Mouse (Mus musculus): ENCODE data around the gene Papss1. TPM values are rescaled to one million over a fixed set of nuclear protein-coding genes. Genes with fewer than 3 reads are reported as not detected.

The Papss1 gene
- polyA plus RNA-seq, 1 experiment from 2014 or later = 97.0 TPM

DNA sequence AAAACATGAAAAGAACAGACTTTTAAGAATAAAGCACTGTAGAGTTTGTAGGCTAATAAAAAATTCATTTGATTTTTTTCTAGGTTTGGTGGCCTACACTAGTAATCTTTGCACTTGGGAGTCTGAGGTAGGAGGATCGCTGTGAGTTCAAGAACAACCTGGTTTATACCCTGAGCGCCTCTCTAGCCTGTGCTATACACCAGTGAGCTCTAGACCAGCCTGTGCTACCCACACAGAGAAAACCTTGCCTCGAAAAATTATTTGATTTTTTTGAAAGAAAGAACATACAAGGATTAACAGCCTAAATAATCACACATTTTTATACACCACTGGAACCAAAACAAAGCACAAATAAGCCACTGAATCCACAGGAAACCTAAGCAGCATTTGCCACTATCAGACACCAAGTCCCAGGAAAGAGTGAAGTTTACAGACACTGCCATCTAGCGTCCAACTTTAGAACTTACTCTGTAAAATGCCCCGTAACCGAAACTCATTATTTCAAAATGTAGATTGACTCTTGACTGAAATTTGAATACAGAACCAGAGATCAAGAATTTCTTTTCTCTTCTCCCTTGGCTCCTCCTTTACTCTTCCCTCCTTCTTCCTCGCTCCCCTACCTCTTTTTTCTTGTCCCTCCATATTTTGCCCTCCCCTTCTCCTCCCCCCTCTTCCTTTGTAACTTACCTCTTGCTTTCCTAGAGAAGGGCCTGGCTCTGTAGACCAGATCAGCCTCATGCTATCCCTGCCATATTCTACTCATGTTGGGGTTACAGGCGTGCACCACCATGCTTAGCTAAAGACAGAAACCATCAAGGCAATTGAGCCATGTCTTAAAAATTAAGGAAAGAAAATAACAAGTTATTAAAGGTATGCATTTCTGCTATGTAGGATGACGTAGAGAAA, 12.0 kb upstream of the Papss1 start:
- no peak overlapping the region for H3K9ac ChIP-seq
- no peaks in the 10 kb centered on the region for H3K27me3 ChIP-seq (replicated peaks)
- H3K9me3 ChIP-seq = no peaks in the 10 kb centered on the region
- no peaks in the 10 kb centered on the region for H3K36me3 ChIP-seq
- H3K4me2 ChIP-seq (replicated peaks) = no peak overlapping the region
- H3K4me3 ChIP-seq = no peak overlapping the region
- ATAC-seq (ENCODE audit: low FRiP score, low read depth) = peak; percentile 48; the same call in 1 of the 2 replicates
- WGBS = 43% methylated on average over 9 of the region's 9 CpGs
- H3K4me1 ChIP-seq = no peaks in the 10 kb centered on the region
- H3K27ac ChIP-seq = no peak overlapping the region

DNA sequence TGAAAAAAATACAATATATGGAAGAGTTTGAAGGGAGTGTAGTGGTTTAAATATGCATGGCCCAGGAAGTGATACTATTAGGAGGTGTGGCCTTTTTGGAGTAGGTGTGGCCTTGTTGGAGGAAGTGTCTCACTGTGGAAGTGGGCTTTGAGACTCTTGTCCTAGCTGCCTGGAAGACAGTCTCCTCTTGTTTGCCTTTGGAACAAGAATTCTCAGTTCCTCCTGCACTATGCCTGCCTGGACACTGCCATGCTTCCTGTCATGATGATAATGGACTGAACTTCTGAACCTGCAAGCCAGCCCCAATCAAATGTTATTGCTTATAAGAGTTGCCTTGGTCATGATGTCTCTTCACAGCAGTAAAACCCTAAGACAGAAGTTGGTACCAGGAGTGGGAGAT, 8.8 kb upstream of the Papss1 start:
- H3K4me1 ChIP-seq = no peaks in the 10 kb centered on the region
- no peak overlapping the region for H3K4me2 ChIP-seq (replicated peaks)
- ATAC-seq (ENCODE audit: low FRiP score, low read depth) = no peak
- H3K27ac ChIP-seq = no peak overlapping the region
- H3K36me3 ChIP-seq = no peaks in the 10 kb centered on the region
- H3K9ac ChIP-seq = no peak overlapping the region
- H3K27me3 ChIP-seq (replicated peaks) = no peaks in the 10 kb centered on the region
- H3K4me3 ChIP-seq = no peak overlapping the region
- H3K9me3 ChIP-seq = no peaks in the 10 kb centered on the region

DNA sequence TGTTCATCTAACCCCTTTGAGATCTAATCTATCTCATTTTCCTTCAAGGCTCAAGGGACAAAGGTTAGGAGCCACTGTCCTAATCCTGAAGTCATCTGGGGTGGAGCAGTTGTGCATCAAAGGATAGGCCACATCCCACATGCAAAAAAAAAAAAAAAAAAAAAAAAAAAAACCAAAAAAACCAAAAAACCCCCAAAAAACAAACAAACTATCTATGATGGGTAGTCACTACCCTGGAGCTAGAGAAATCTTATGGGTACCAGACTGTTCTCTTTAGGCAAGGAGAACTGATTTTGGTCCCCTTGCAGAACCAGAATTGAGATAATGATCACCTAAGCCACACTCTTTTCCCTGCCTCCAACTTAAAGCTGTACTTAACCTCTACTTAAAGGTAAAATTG, 3.0 kb upstream of the Papss1 start:
- Histone ChIP-seq H3K27me3 (replicated peaks) (no peaks in the 10 kb centered on the region), H3K4me2 (replicated peaks) (no peak overlapping the region), H3K9ac (no peak overlapping the region), H3K4me1 (peaks cover 16% of the 10 kb centered on the region), H3K27ac (no peak overlapping the region), H3K36me3 (no peaks in the 10 kb centered on the region), H3K9me3 (no peaks in the 10 kb centered on the region), H3K4me3 (no peak overlapping the region)
- no peak for ATAC-seq (ENCODE audit: low FRiP score, low read depth)

DNA sequence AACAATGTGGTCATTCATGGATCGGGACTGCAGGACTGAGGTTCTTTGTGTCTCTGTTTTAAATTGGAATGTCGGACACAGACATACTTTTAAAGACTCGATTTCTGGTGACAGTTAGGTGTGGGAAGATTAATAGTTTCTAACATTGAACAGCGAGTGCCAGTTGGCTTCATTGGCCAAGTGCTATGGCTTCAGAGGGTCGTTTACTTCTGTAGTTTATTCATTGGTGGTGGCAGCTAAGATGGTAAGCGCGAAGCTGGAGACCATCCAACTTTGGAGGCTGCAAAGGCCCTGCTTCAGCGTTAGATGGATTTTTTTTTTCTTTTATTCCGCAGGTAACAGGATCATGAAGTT, 666 bp downstream of the Papss1 start:
- peak overlapping the region; percentile 84 for H3K4me3 ChIP-seq
- H3K27me3 ChIP-seq (replicated peaks) = no peaks in the 10 kb centered on the region
- peak overlapping the region; percentile 88 for H3K9ac ChIP-seq
- no peaks in the 10 kb centered on the region for H3K9me3 ChIP-seq
- H3K27ac ChIP-seq = peak overlapping the region; percentile 94
- peaks cover 16% of the 10 kb centered on the region for H3K4me1 ChIP-seq
- H3K36me3 ChIP-seq = no peaks in the 10 kb centered on the region; the same call in 1 of the 2 replicates
- ATAC-seq (ENCODE audit: low FRiP score, low read depth) = no peak
- peak overlapping the region; percentile 67 for H3K4me2 ChIP-seq (replicated peaks)
- WGBS = 4% methylated on average over 9 of the region's 9 CpGs

DNA sequence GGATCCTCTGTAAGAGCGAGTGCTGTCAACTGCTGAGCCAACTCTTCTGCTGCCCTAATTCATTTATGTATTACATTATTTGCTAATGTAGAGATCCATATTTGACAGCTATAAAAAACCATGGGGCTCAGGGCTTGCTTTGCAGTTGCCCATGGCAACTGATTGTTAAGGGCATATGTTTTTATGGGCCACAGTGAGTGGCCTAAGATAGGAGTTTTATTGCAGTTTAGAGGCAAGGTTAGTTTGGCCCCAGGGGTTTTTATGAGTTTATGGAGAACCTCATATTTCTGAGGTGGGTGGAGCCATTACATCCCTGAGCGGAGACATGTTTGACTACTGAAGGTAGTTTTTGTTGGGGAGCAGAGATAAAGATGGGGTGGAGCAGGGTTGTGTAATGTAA, 1.7 kb downstream of the Papss1 start:
- H3K4me2 ChIP-seq (replicated peaks) = peak overlapping the region; percentile 67
- no peak for ATAC-seq (ENCODE audit: low FRiP score, low read depth)
- H3K9ac ChIP-seq = no peak overlapping the region
- peaks cover 3% of the 10 kb centered on the region; the same call in 1 of the 2 replicates for H3K36me3 ChIP-seq
- H3K4me3 ChIP-seq = no peak overlapping the region
- H3K27me3 ChIP-seq (replicated peaks) = no peaks in the 10 kb centered on the region
- no peak overlapping the region for H3K27ac ChIP-seq
- H3K9me3 ChIP-seq = no peaks in the 10 kb centered on the region
- peaks cover 16% of the 10 kb centered on the region for H3K4me1 ChIP-seq
- WGBS = 63% methylated on average over 2 of the region's 2 CpGs

GRCm38 (mm10) chr3:131570506-131570905, 5.9 kb downstream of the Papss1 start:
- H3K27ac ChIP-seq = no peak overlapping the region
- WGBS = 81% methylated on average over 1 of the region's 1 CpGs
- H3K9me3 ChIP-seq = no peaks in the 10 kb centered on the region
- no peaks in the 10 kb centered on the region for H3K27me3 ChIP-seq (replicated peaks)
- peaks cover 10% of the 10 kb centered on the region for H3K4me1 ChIP-seq
- no peak overlapping the region for H3K4me2 ChIP-seq (replicated peaks)
- H3K36me3 ChIP-seq = peaks cover 3% of the 10 kb centered on the region; the same call in 1 of the 2 replicates
- no peak for ATAC-seq (ENCODE audit: low FRiP score, low read depth)
- no peak overlapping the region for H3K9ac ChIP-seq
- no peak overlapping the region for H3K4me3 ChIP-seq

DNA sequence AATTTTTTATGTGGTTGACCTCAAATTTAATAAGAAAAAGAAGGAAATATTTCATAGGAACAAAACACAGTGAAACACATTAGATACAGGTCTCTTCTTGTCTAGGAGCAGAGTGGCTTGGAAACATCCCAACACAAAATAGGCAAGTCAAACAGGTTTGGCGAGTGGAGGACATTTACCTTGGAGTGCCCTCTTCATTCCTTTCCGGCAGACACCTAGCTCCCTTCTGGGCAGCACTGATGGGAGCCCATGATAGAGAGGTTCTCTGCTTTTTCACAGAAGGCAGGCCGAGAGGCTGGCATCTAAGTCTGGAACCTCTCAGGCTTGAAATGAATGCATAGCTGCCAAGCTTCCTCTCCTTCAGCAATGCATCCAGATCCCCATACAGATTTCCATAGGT, 9.0 kb downstream of the Papss1 start:
- Histone ChIP-seq H3K4me2 (replicated peaks) (no peak overlapping the region), H3K27ac (no peak overlapping the region), H3K4me1 (no peaks in the 10 kb centered on the region), H3K27me3 (replicated peaks) (no peaks in the 10 kb centered on the region), H3K4me3 (no peak overlapping the region), H3K9ac (no peak overlapping the region), H3K36me3 (peaks cover 3% of the 10 kb centered on the region; the same call in 1 of the 2 replicates), H3K9me3 (no peaks in the 10 kb centered on the region)
- ATAC-seq (ENCODE audit: low FRiP score, low read depth) = no peak
- 95% methylated on average over 3 of the region's 3 CpGs for WGBS

DNA sequence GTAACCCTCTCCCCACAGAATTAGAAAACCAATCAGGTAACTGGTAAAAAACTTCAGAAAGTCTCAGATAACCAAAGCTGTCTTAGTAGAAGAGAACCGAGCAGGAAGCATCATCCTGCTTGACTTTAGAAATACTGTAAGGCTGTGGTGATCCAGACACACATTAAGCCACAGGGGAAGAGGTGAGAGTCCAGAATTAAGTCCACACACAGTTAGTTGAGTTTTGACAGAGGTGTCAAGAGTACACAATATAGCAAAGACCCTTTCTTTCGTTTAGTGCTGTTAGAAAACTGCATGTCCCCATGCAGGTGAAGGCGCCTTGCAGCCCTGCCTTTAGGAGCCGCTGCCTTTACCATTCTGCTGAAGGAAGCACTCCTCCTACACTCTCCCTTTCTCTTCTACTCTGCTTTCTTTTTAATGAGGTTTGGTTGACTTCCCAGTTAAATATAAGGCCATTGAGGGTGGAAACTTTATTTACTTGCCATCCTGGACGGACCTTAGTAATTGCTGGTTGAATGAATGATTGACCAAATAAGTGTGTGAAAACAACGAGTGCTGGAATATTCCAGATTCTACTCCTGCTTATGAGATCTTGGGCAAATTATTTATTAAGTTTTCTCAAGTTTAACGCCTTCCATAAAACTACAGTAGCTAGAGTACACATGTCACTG, 14.0 kb downstream of the Papss1 start:
- no peak overlapping the region for H3K9ac ChIP-seq
- no peak overlapping the region for H3K4me3 ChIP-seq
- ATAC-seq (ENCODE audit: low FRiP score, low read depth) = no peak
- no peak overlapping the region for H3K4me2 ChIP-seq (replicated peaks)
- H3K36me3 ChIP-seq = peaks cover 34% of the 10 kb centered on the region; the same call in 1 of the 2 replicates
- H3K9me3 ChIP-seq = no peaks in the 10 kb centered on the region
- no peak overlapping the region for H3K27ac ChIP-seq
- no peaks in the 10 kb centered on the region for H3K4me1 ChIP-seq
- 92% methylated on average over 7 of the region's 7 CpGs for WGBS
- H3K27me3 ChIP-seq (replicated peaks) = no peaks in the 10 kb centered on the region

GRCm38 (mm10) chr3:131580040-131580439, 15.5 kb downstream of the Papss1 start:
- Histone ChIP-seq H3K9me3 (no peaks in the 10 kb centered on the region), H3K27me3 (replicated peaks) (no peaks in the 10 kb centered on the region), H3K36me3 (peaks cover 48% of the 10 kb centered on the region), H3K4me3 (no peak overlapping the region), H3K4me1 (no peaks in the 10 kb centered on the region), H3K9ac (no peak overlapping the region), H3K27ac (no peak overlapping the region), H3K4me2 (replicated peaks) (no peak overlapping the region)
- ATAC-seq (ENCODE audit: low FRiP score, low read depth) = no peak
- WGBS = 86% methylated on average over 4 of the region's 4 CpGs

GRCm38 (mm10) chr3:131581096-131581495, 16.5 kb downstream of the Papss1 start:
- no peak for ATAC-seq (ENCODE audit: low FRiP score, low read depth)
- Histone ChIP-seq H3K36me3 (peaks cover 59% of the 10 kb centered on the region), H3K4me1 (no peaks in the 10 kb centered on the region), H3K27me3 (replicated peaks) (no peaks in the 10 kb centered on the region), H3K9ac (no peak overlapping the region), H3K4me2 (replicated peaks) (no peak overlapping the region), H3K27ac (no peak overlapping the region), H3K4me3 (no peak overlapping the region), H3K9me3 (no peaks in the 10 kb centered on the region)
- 93% methylated on average over 7 of the region's 7 CpGs for WGBS

DNA sequence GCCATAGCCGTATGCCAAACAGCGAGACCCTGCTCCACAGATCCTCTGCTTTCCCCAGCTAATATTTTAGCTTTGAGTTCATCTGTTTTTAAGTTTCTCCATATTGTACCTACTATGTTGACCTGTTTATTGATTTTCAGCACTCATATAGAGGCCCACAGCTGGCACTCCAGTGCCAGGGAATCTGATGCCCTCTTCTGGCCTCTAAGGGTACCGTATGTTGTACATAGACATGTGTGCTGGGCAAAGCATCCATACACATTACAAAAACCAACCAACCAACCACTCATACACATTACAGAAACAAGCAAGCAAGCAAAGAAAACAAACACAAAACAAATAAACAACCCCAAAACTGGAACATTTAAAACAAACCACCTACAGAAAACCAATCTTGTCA, 22.2 kb downstream of the Papss1 start:
- Histone ChIP-seq H3K9me3 (no peaks in the 10 kb centered on the region), H3K4me1 (no peaks in the 10 kb centered on the region), H3K27ac (no peak overlapping the region), H3K4me2 (replicated peaks) (no peak overlapping the region), H3K27me3 (replicated peaks) (no peaks in the 10 kb centered on the region), H3K36me3 (peaks cover 74% of the 10 kb centered on the region), H3K4me3 (no peak overlapping the region), H3K9ac (no peak overlapping the region)
- 93% methylated on average over 3 of the region's 3 CpGs for WGBS
- no peak for ATAC-seq (ENCODE audit: low FRiP score, low read depth)

DNA sequence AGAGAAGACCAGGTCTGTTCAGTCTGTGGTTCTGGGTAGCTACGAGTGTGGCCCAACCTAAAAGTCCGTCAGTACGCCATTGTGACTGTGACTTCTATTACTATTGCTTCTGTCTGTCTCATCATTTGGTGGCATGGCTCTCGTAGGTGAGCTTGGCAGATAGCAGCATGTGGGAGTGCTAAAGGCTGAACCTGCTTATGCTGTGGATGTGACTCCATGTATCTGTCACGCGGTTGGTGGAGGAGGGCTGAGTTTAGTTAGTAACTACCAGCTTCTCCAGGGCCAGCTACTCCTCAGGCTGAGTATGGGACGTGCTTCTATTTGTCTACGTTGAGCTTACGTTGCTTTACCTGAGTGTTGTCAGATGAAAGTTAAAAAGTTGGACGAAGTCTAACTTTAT, 23.4 kb downstream of the Papss1 start:
- no peaks in the 10 kb centered on the region for H3K4me1 ChIP-seq
- no peaks in the 10 kb centered on the region for H3K9me3 ChIP-seq
- no peaks in the 10 kb centered on the region for H3K27me3 ChIP-seq (replicated peaks)
- no peak overlapping the region for H3K4me2 ChIP-seq (replicated peaks)
- no peak overlapping the region for H3K27ac ChIP-seq
- H3K9ac ChIP-seq = no peak overlapping the region
- peaks cover 64% of the 10 kb centered on the region for H3K36me3 ChIP-seq
- ATAC-seq (ENCODE audit: low FRiP score, low read depth) = no peak
- 96% methylated on average over 10 of the region's 10 CpGs for WGBS
- no peak overlapping the region for H3K4me3 ChIP-seq
